Mouse (Mus musculus) liver, embryonic 14.5 days (tissue): Measurements from ENCODE around the gene Olfr917. TPM values are rescaled to one million over a fixed set of nuclear protein-coding genes. Genes with fewer than 3 reads are reported as not detected.

ENCODE experiments used
- ATAC-seq: fragments of 200-750 bp; cut with Nextera tagmentation; 2 replicates; pipeline ENCODE4 v1.8.0; 2017; ENCODE audit warnings: moderate number of reproducible peaks, mild to moderate bottlenecking, moderate library complexity; ENCODE audit not compliant: insufficient read depth
- DNase-seq, 3 experiments: peaks; one replicate each; pipeline ENCODE4 v3.0.0-alpha.2; 2012 to 2013; ENCODE audit warnings: low read depth in 3 of 3, low spot score in 3 of 3
- H3K27ac ChIP-seq: fragments of 300-500 bp; sonication (generic); 2 replicates; pipeline ENCODE4 v1.5.1; 2014; ENCODE audit warnings: moderate library complexity, mild to moderate bottlenecking, control low read depth, inconsistent platforms
- H3K27me3 ChIP-seq: fragments of 300-500 bp; sonication (generic); 2 replicates; pipeline ENCODE4 v1.6.1; 2014; ENCODE audit warnings: mild to moderate bottlenecking, low read length, moderate library complexity; ENCODE audit not compliant: control insufficient read depth, insufficient read depth
- H3K36me3 ChIP-seq: fragments of 300-500 bp; sonication (generic); replicated peaks from 2 replicates; pipeline ENCODE4 v1.6.1; 2014; ENCODE audit warnings: low read depth; ENCODE audit not compliant: control insufficient read depth, insufficient read depth
- H3K4me1 ChIP-seq, 2 experiments: fragments of 200-500 bp in 1 of 2; fragments of 300-500 bp in 1 of 2; sonication (generic) in 1 of 2; replicated peaks; 2 replicates each; pipeline ENCODE4 v1.6.1; 2012 to 2014; ENCODE audit warnings: antibody characterized with exemption in 1 of 2, inconsistent platforms in 1 of 2, low read length in 1 of 2; ENCODE audit not compliant: control insufficient read depth in 2 of 2, insufficient read depth in 2 of 2
- H3K4me2 ChIP-seq: fragments of 300-500 bp; sonication (generic); 2 replicates; pipeline ENCODE4 v1.6.1; 2014; ENCODE audit warnings: low read depth, mild to moderate bottlenecking, control low read depth, moderate library complexity
- H3K4me3 ChIP-seq, 2 experiments: fragments of 200-500 bp in 1 of 2; fragments of 300-500 bp in 1 of 2; sonication (generic) in 1 of 2; 2 replicates each; pipeline ENCODE4 v1.5.1; 2012 to 2014; ENCODE audit warnings: low read depth in 2 of 2, low read length in 2 of 2, mild to moderate bottlenecking in 2 of 2, control low read depth in 1 of 2, inconsistent platforms in 1 of 2, moderate library complexity in 1 of 2; ENCODE audit not compliant: insufficient read depth in 1 of 2
- H3K9ac ChIP-seq: fragments of 300-500 bp; sonication (generic); replicated peaks from 2 replicates; pipeline ENCODE4 v1.6.1; 2014; ENCODE audit warnings: mild to moderate bottlenecking, control low read depth, moderate library complexity
- H3K9me3 ChIP-seq: fragments of 300-500 bp; sonication (generic); 2 replicates; pipeline ENCODE4 v1.6.1; 2016; ENCODE audit warnings: low read length, mixed read lengths; ENCODE audit not compliant: control insufficient read depth
- CTCF ChIP-seq: IDR thresholded peaks from 2 replicates; pipeline ENCODE4 v1.5.1; 2016; ENCODE audit warnings: antibody characterized with exemption, low read depth, control low read depth
- EP300 ChIP-seq: IDR thresholded peaks from 2 replicates; pipeline ENCODE4 v1.6.1; 2016; ENCODE audit warnings: antibody characterized with exemption, low read depth
- WGBS: fragments of 180-500 bp; shearing (Covaris S2); extraction: QIAGEN DNeasy Blood & Tissue Kit; methylation state at CpG from one replicate; pipeline ENCODE4 v1.1.7; 2014; ENCODE audit not compliant: insufficient replicate concordance; 5-methylcytosine and 5-hydroxymethylcytosine counted together
- polyA plus RNA-seq, 2 experiments: library from polyadenylated mRNA; depleted of rRNA in 1 of 2; stranded (reverse) in 1 of 2; unstranded in 1 of 2; fragments of >200 nt; fragmentation: Nextera tagmentation in 1 of 2; extraction: Ambion mirVana in 1 of 2; gene quantifications; 2 replicates each; pipeline versions ENCODE4 v1.2.1 to v1.2.3; 2012 to 2014

The Olfr917 gene
- polyA plus RNA-seq (2012; rRNA removed) (not detected in 2 replicates), polyA plus RNA-seq (2014; fragmentation: Nextera tagmentation; extraction: Ambion mirVana) (not detected in 2 replicates)

- WGBS, result 59% methylated on average over 1 of the region's 1 CpGs
- ATAC-seq (no peak), DNase-seq (no peak)
- Histone ChIP-seq H3K9me3 (no peaks in the 10 kb centered on the region), H3K27me3 (no peaks in the 10 kb centered on the region), H3K4me1 (no peaks in the 10 kb centered on the region), H3K9ac (no peak within 1 kb of the TSS), H3K4me3 (no peak within 1 kb of the TSS), H3K27ac (no peak within 1 kb of the TSS), H3K4me2 (no peak within 1 kb of the TSS), H3K36me3 (no peaks in the 10 kb centered on the region)
- TF ChIP-seq CTCF (no peak), EP300 (no peak)
Observed at GRCm38 (mm10) chr9:38665742-38666141, at the start of gene Olfr917. Gene Olfr917, minus strand, starts transcription at chr9:38665842.

GRCm38 (mm10) chr9:38674501-38674900 is 8.9 kb upstream of the Olfr917 start, which contains the start of gene Olfr918:
Gene Olfr918, minus strand, starts transcription at chr9:38674601.
- TF ChIP-seq EP300, result no peak
- Histone ChIP-seq H3K4me1 (no peaks in the 10 kb centered on the region), H3K9ac (no peak within 1 kb of the TSS), H3K4me3 (no peak within 1 kb of the TSS), H3K4me2 (no peak within 1 kb of the TSS), H3K9me3 (no peaks in the 10 kb centered on the region), H3K36me3 (no peaks in the 10 kb centered on the region), H3K27me3 (no peaks in the 10 kb centered on the region), H3K27ac (no peak within 1 kb of the TSS)
- ATAC-seq (no peak), DNase-seq (no peak)
- WGBS, result 59% methylated on average over 2 of the region's 2 CpGs

DNA sequence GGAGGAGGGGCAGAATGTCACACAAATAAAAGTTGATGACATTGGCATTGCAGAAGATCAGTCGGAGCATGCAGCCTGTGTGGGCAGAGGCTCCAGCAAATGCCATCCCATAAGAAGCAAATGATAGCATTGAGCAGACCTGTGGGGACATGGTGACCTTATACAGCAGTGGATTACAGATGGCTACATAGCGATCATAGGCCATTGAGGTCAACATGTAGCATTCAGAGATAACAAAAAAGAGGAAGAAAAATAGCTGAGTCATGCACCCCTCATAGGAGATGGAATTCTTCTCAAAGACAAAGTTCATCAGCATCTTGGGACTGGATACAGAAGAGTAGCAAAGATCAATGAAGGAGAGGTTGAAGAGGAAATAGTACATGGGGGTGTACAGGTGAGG is 7.2 kb upstream of the Olfr917 start:
- Histone ChIP-seq H3K4me1 (no peaks in the 10 kb centered on the region), H3K4me2 (no peak overlapping the region), H3K36me3 (no peaks in the 10 kb centered on the region), H3K9me3 (no peaks in the 10 kb centered on the region), H3K4me3 (no peak overlapping the region), H3K9ac (no peak overlapping the region), H3K27ac (no peak overlapping the region), H3K27me3 (no peaks in the 10 kb centered on the region)
- DNase-seq, result no peak
- WGBS, result 42% methylated on average over 2 of the region's 2 CpGs
- ATAC-seq, result no peak
- TF ChIP-seq EP300 (no peak), CTCF (no peak)

GRCm38 (mm10) chr9:38659775-38660174 is 5.9 kb downstream of the Olfr917 start, which contains the start of gene Olfr916:
Gene Olfr916, minus strand, starts transcription at chr9:38659875.
- Histone ChIP-seq H3K4me2 (no peak within 1 kb of the TSS), H3K4me3 (no peak within 1 kb of the TSS), H3K27me3 (no peaks in the 10 kb centered on the region), H3K9me3 (no peaks in the 10 kb centered on the region), H3K9ac (no peak within 1 kb of the TSS), H3K36me3 (no peaks in the 10 kb centered on the region), H3K27ac (no peak within 1 kb of the TSS), H3K4me1 (no peaks in the 10 kb centered on the region)
- TF ChIP-seq EP300, result no peak
- 43% methylated on average over 1 of the region's 1 CpGs for WGBS
- DNase-seq (no peak), ATAC-seq (no peak)

DNA sequence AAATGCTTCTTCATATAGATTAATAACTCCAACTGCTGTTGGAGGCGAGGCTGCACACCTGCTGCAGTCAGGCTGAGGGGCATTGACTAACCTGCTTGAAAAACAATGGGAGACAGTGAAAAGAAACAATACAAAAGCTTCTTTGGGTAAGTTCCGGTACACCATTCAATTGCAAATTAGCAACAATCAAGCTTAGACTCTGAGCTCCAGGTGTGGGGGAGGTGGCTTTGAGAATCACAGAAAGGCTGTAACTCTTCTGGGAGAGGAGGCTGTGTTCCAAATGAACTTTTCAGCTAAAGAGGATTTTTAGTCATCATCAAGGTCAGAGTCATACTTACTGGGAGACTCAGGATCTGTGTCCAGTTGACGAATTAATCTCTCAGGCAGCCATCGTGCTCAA is 33.2 kb downstream of the Olfr917 start:
- Histone ChIP-seq H3K9me3 (no peaks in the 10 kb centered on the region), H3K36me3 (no peaks in the 10 kb centered on the region), H3K4me2 (no peak overlapping the region), H3K27ac (no peak overlapping the region), H3K27me3 (no peaks in the 10 kb centered on the region), H3K9ac (no peak overlapping the region), H3K4me1 (no peaks in the 10 kb centered on the region), H3K4me3 (no peak overlapping the region)
- TF ChIP-seq EP300, result no peak
- no peak for TF ChIP-seq CTCF
- no peak for DNase-seq
- no peak for ATAC-seq
- WGBS, result 48% methylated on average over 4 of the region's 4 CpGs

Other genes starting within 250 kb of the Olfr917 start
- gene Olfr901, start 236.4 kb downstream of the Olfr917 start, polyA plus RNA-seq (2012; rRNA removed), result not detected in 2 replicates
- not detected in 2 replicates for gene Olfr901, start 236.4 kb downstream of the Olfr917 start, polyA plus RNA-seq (2014; fragmentation: Nextera tagmentation; extraction: Ambion mirVana)
- not detected in 2 replicates for gene Olfr902, start 218.2 kb downstream of the Olfr917 start, polyA plus RNA-seq (2012; rRNA removed)
- gene Olfr902, start 218.2 kb downstream of the Olfr917 start, polyA plus RNA-seq (2014; fragmentation: Nextera tagmentation; extraction: Ambion mirVana), result not detected in 2 replicates
- gene Olfr904, start 202.7 kb downstream of the Olfr917 start, polyA plus RNA-seq (2012; rRNA removed), result not detected in 2 replicates
- not detected in 2 replicates for gene Olfr904, start 202.7 kb downstream of the Olfr917 start, polyA plus RNA-seq (2014; fragmentation: Nextera tagmentation; extraction: Ambion mirVana)
- not detected in 2 replicates for gene Olfr905, start 194.7 kb downstream of the Olfr917 start, polyA plus RNA-seq (2012; rRNA removed)
- not detected in 2 replicates for gene Olfr905, start 194.7 kb downstream of the Olfr917 start, polyA plus RNA-seq (2014; fragmentation: Nextera tagmentation; extraction: Ambion mirVana)
- gene Olfr906, start 178.8 kb downstream of the Olfr917 start, polyA plus RNA-seq (2012; rRNA removed), result not detected in 2 replicates
- not detected in 2 replicates for gene Olfr906, start 178.8 kb downstream of the Olfr917 start, polyA plus RNA-seq (2014; fragmentation: Nextera tagmentation; extraction: Ambion mirVana)
- not detected in 2 replicates for gene Olfr907, start 170.0 kb downstream of the Olfr917 start, polyA plus RNA-seq (2012; rRNA removed)
- not detected in 2 replicates for gene Olfr907, start 170.0 kb downstream of the Olfr917 start, polyA plus RNA-seq (2014; fragmentation: Nextera tagmentation; extraction: Ambion mirVana)
- not detected in 2 replicates for gene Olfr911-ps1, start 144.3 kb downstream of the Olfr917 start, polyA plus RNA-seq (2012; rRNA removed)
- gene Olfr911-ps1, start 144.3 kb downstream of the Olfr917 start, polyA plus RNA-seq (2014; fragmentation: Nextera tagmentation; extraction: Ambion mirVana), result not detected in 2 replicates
- gene Olfr910, start 128.0 kb downstream of the Olfr917 start, polyA plus RNA-seq (2012; rRNA removed), result not detected in 2 replicates
- not detected in 2 replicates for gene Olfr910, start 128.0 kb downstream of the Olfr917 start, polyA plus RNA-seq (2014; fragmentation: Nextera tagmentation; extraction: Ambion mirVana)
- not detected in 2 replicates for gene Olfr912, start 85.7 kb downstream of the Olfr917 start, polyA plus RNA-seq (2012; rRNA removed)
- not detected in 2 replicates for gene Olfr912, start 85.7 kb downstream of the Olfr917 start, polyA plus RNA-seq (2014; fragmentation: Nextera tagmentation; extraction: Ambion mirVana)
- not detected in 2 replicates for gene Olfr913, start 73.1 kb downstream of the Olfr917 start, polyA plus RNA-seq (2012; rRNA removed)
- gene Olfr913, start 73.1 kb downstream of the Olfr917 start, polyA plus RNA-seq (2014; fragmentation: Nextera tagmentation; extraction: Ambion mirVana), result not detected in 2 replicates
- not detected in 2 replicates for gene Olfr914, start 60.7 kb downstream of the Olfr917 start, polyA plus RNA-seq (2012; rRNA removed)
- gene Olfr914, start 60.7 kb downstream of the Olfr917 start, polyA plus RNA-seq (2014; fragmentation: Nextera tagmentation; extraction: Ambion mirVana), result not detected in 2 replicates
- not detected in 2 replicates for gene Olfr916, start 6.0 kb downstream of the Olfr917 start, polyA plus RNA-seq (2012; rRNA removed)
- gene Olfr916, start 6.0 kb downstream of the Olfr917 start, polyA plus RNA-seq (2014; fragmentation: Nextera tagmentation; extraction: Ambion mirVana), result not detected in 2 replicates
- not detected in 2 replicates for gene Olfr918, start 8.8 kb upstream of the Olfr917 start, polyA plus RNA-seq (2012; rRNA removed)
- not detected in 2 replicates for gene Olfr918, start 8.8 kb upstream of the Olfr917 start, polyA plus RNA-seq (2014; fragmentation: Nextera tagmentation; extraction: Ambion mirVana)
- gene Olfr919, start 37.8 kb upstream of the Olfr917 start, polyA plus RNA-seq (2012; rRNA removed), result not detected in 2 replicates
- gene Olfr919, start 37.8 kb upstream of the Olfr917 start, polyA plus RNA-seq (2014; fragmentation: Nextera tagmentation; extraction: Ambion mirVana), result not detected in 2 replicates
- 3.0 and 4.5 TPM in 2 replicates for gene Vwa5a, start 52.4 kb upstream of the Olfr917 start, polyA plus RNA-seq (2012; rRNA removed)
- gene Vwa5a, start 52.4 kb upstream of the Olfr917 start, polyA plus RNA-seq (2014; fragmentation: Nextera tagmentation; extraction: Ambion mirVana), result 8.5 TPM in 2 replicates
- 0.03 and 0.04 TPM in 2 replicates for gene Olfr920, start 86.5 kb upstream of the Olfr917 start, polyA plus RNA-seq (2012; rRNA removed)
- not detected in 2 replicates for gene Olfr920, start 86.5 kb upstream of the Olfr917 start, polyA plus RNA-seq (2014; fragmentation: Nextera tagmentation; extraction: Ambion mirVana)
- gene Olfr921, start 107.2 kb upstream of the Olfr917 start, polyA plus RNA-seq (2012; rRNA removed), result not detected in 2 replicates
- gene Olfr921, start 107.2 kb upstream of the Olfr917 start, polyA plus RNA-seq (2014; fragmentation: Nextera tagmentation; extraction: Ambion mirVana), result not detected in 2 replicates
- gene Olfr922, start 148.8 kb upstream of the Olfr917 start, polyA plus RNA-seq (2012; rRNA removed), result not detected in 2 replicates
- not detected in 2 replicates for gene Olfr922, start 148.8 kb upstream of the Olfr917 start, polyA plus RNA-seq (2014; fragmentation: Nextera tagmentation; extraction: Ambion mirVana)
- gene Olfr923, start 160.7 kb upstream of the Olfr917 start, polyA plus RNA-seq (2012; rRNA removed), result not detected in 2 replicates
- gene Olfr923, start 160.7 kb upstream of the Olfr917 start, polyA plus RNA-seq (2014; fragmentation: Nextera tagmentation; extraction: Ambion mirVana), result not detected in 2 replicates
- gene Olfr924, start 178.6 kb upstream of the Olfr917 start, polyA plus RNA-seq (2012; rRNA removed), result not detected in 2 replicates
- not detected in 2 replicates for gene Olfr924, start 178.6 kb upstream of the Olfr917 start, polyA plus RNA-seq (2014; fragmentation: Nextera tagmentation; extraction: Ambion mirVana)
- not detected in 2 replicates for gene Olfr26, start 189.2 kb upstream of the Olfr917 start, polyA plus RNA-seq (2012; rRNA removed)
- gene Olfr26, start 189.2 kb upstream of the Olfr917 start, polyA plus RNA-seq (2014; fragmentation: Nextera tagmentation; extraction: Ambion mirVana), result not detected in 2 replicates
- gene Olfr926, start 211.3 kb upstream of the Olfr917 start, polyA plus RNA-seq (2012; rRNA removed), result not detected in 2 replicates
- not detected in 2 replicates for gene Olfr926, start 211.3 kb upstream of the Olfr917 start, polyA plus RNA-seq (2014; fragmentation: Nextera tagmentation; extraction: Ambion mirVana)